Mouse (Mus musculus): ENCODE results near the gene 2010300C02Rik. TPM values are rescaled to one million over a fixed set of nuclear protein-coding genes. Genes with fewer than 3 reads are reported as not detected.
"Not testable (repeated sequence)": the region's sequence is repeated elsewhere in the genome, so short reads cannot be mapped to it uniquely, and the experiment has no call there.

Gene 2010300C02Rik
- total RNA-seq, 2 experiments from 2014 or later, result 251 to 264 TPM

GRCm38 (mm10) chr1:37630412-37631210 is 89.3 kb downstream of the 2010300C02Rik start:
- DNase-seq (ENCODE audit: low spot score in 2 of 2), result no peak

GRCm38 (mm10) chr1:37629876-37630275 is 90.0 kb downstream of the 2010300C02Rik start:
- no peak for DNase-seq (ENCODE audit: low spot score in 2 of 2)

GRCm38 (mm10) chr1:37628749-37629148 is 91.1 kb downstream of the 2010300C02Rik start:
- peak; percentile 24 to 33 for DNase-seq (ENCODE audit: low spot score in 2 of 2)

GRCm38 (mm10) chr1:37624185-37624584 is 95.7 kb downstream of the 2010300C02Rik start:
- DNase-seq (ENCODE audit: low spot score in 2 of 2), result no peak

GRCm38 (mm10) chr1:37622049-37622448 is 97.8 kb downstream of the 2010300C02Rik start:
- no peak for DNase-seq (ENCODE audit: low spot score in 2 of 2)

- DNase-seq (ENCODE audit: low spot score in 2 of 2), result no peak
Measured at GRCm38 (mm10) chr1:37619542-37619941, 100.3 kb downstream of the 2010300C02Rik start.

- no peak for DNase-seq (ENCODE audit: low spot score in 2 of 2)
Measured at GRCm38 (mm10) chr1:37617047-37617446, 102.8 kb downstream of the 2010300C02Rik start.

GRCm38 (mm10) chr1:37616569-37616968 is 103.3 kb downstream of the 2010300C02Rik start:
- no peak for DNase-seq (ENCODE audit: low spot score in 2 of 2)

GRCm38 (mm10) chr1:37615290-37616040 is 104.4 kb downstream of the 2010300C02Rik start:
- DNase-seq (ENCODE audit: low spot score in 2 of 2), result no peak

GRCm38 (mm10) chr1:37614836-37615235 is 105.0 kb downstream of the 2010300C02Rik start:
- DNase-seq (ENCODE audit: low spot score in 2 of 2), result peak; percentile 38 to 63

- peak; percentile 45 to 58 for DNase-seq (ENCODE audit: low spot score in 2 of 2)
Measured at GRCm38 (mm10) chr1:37614130-37614529, 105.8 kb downstream of the 2010300C02Rik start.

- no peak for DNase-seq (ENCODE audit: low spot score in 2 of 2)
Measured at GRCm38 (mm10) chr1:37611032-37611431, 108.9 kb downstream of the 2010300C02Rik start.

GRCm38 (mm10) chr1:37610242-37610641 is 109.6 kb downstream of the 2010300C02Rik start:
- no peak for DNase-seq (ENCODE audit: low spot score in 2 of 2)

GRCm38 (mm10) chr1:37605694-37606093 is 114.2 kb downstream of the 2010300C02Rik start:
- DNase-seq (ENCODE audit: low spot score in 2 of 2), result not testable (repeated sequence)

- DNase-seq (ENCODE audit: low spot score in 2 of 2), result no peak
Measured at GRCm38 (mm10) chr1:37603206-37603605, 116.7 kb downstream of the 2010300C02Rik start.

GRCm38 (mm10) chr1:37602268-37602667 is 117.6 kb downstream of the 2010300C02Rik start:
- DNase-seq (ENCODE audit: low spot score in 2 of 2), result no peak

- no peak for DNase-seq (ENCODE audit: low spot score in 2 of 2)
Measured at GRCm38 (mm10) chr1:37601461-37601860, 118.4 kb downstream of the 2010300C02Rik start.

GRCm38 (mm10) chr1:37600640-37601175 is 119.2 kb downstream of the 2010300C02Rik start:
- DNase-seq (ENCODE audit: low spot score in 2 of 2), result no peak

GRCm38 (mm10) chr1:37598986-37599385 is 120.9 kb downstream of the 2010300C02Rik start:
- no peak for DNase-seq (ENCODE audit: low spot score in 2 of 2)

- not testable (repeated sequence) for DNase-seq (ENCODE audit: low spot score in 2 of 2)
Measured at GRCm38 (mm10) chr1:37594812-37595211, 125.1 kb downstream of the 2010300C02Rik start.

- peak; percentile 39 to 47 for DNase-seq (ENCODE audit: low spot score in 2 of 2)
Measured at GRCm38 (mm10) chr1:37585809-37586480, 133.9 kb downstream of the 2010300C02Rik start.
